Mouse (Mus musculus): ENCODE results near the gene D430042O09Rik. TPM values are rescaled to one million over a fixed set of nuclear protein-coding genes. Genes with fewer than 3 reads are reported as not detected.

The D430042O09Rik gene
- total RNA-seq, 2 experiments from 2014 or later, result 7.3 to 8.2 TPM

GRCm38 (mm10) chr7:125806571-125806970, 98.9 kb downstream of the D430042O09Rik start:
- DNase-seq, result no peak

GRCm38 (mm10) chr7:125808210-125808609, 100.5 kb downstream of the D430042O09Rik start:
- DNase-seq, result no peak

GRCm38 (mm10) chr7:125812721-125813120, 105.0 kb downstream of the D430042O09Rik start:
- no peak for DNase-seq

GRCm38 (mm10) chr7:125815733-125816132, 108.0 kb downstream of the D430042O09Rik start:
- no peak for DNase-seq

GRCm38 (mm10) chr7:125818301-125818712, 110.6 kb downstream of the D430042O09Rik start:
- DNase-seq, result no peak

GRCm38 (mm10) chr7:125820233-125820632, 112.5 kb downstream of the D430042O09Rik start:
- no peak for DNase-seq

- DNase-seq, result no peak
Measured at GRCm38 (mm10) chr7:125826425-125826824, 118.7 kb downstream of the D430042O09Rik start.

- DNase-seq, result no peak
Measured at GRCm38 (mm10) chr7:125826887-125827286, 119.2 kb downstream of the D430042O09Rik start.

GRCm38 (mm10) chr7:125827420-125827819, 119.7 kb downstream of the D430042O09Rik start:
- DNase-seq, result no peak

- no peak for DNase-seq
Measured at GRCm38 (mm10) chr7:125828561-125828960, 120.9 kb downstream of the D430042O09Rik start.

GRCm38 (mm10) chr7:125829121-125829666, 121.5 kb downstream of the D430042O09Rik start:
- no peak for DNase-seq

GRCm38 (mm10) chr7:125832767-125833166, 125.1 kb downstream of the D430042O09Rik start:
- DNase-seq, result no peak

GRCm38 (mm10) chr7:125833471-125833870, 125.8 kb downstream of the D430042O09Rik start:
- DNase-seq, result no peak

GRCm38 (mm10) chr7:125838078-125838742, 130.5 kb downstream of the D430042O09Rik start:
- DNase-seq, result no peak

GRCm38 (mm10) chr7:125845611-125846010, 137.9 kb downstream of the D430042O09Rik start:
- no peak for DNase-seq

GRCm38 (mm10) chr7:125846866-125847527, 139.3 kb downstream of the D430042O09Rik start:
- DNase-seq, result no peak

- DNase-seq, result no peak
Measured at GRCm38 (mm10) chr7:125847528-125847866, 139.8 kb downstream of the D430042O09Rik start.

- DNase-seq, result no peak
Measured at GRCm38 (mm10) chr7:125859564-125859963, 151.9 kb downstream of the D430042O09Rik start.

- no peak for DNase-seq
Measured at GRCm38 (mm10) chr7:125860421-125860820, 152.7 kb downstream of the D430042O09Rik start.

GRCm38 (mm10) chr7:125864026-125864425, 156.3 kb downstream of the D430042O09Rik start:
- no peak for DNase-seq

- no peak for DNase-seq
Measured at GRCm38 (mm10) chr7:125865234-125865633, 157.5 kb downstream of the D430042O09Rik start.

GRCm38 (mm10) chr7:125868570-125868969, 160.9 kb downstream of the D430042O09Rik start:
- DNase-seq, result no peak

- no peak for DNase-seq
Measured at GRCm38 (mm10) chr7:125871404-125872201, 163.9 kb downstream of the D430042O09Rik start.
